Mouse (Mus musculus) adrenal gland, postnatal 10 days (tissue): ENCODE measurements around the gene Zfp867. TPM values are rescaled to one million over a fixed set of nuclear protein-coding genes. Genes with fewer than 3 reads are reported as not detected.

Experiments
- DNase-seq: peaks from one replicate; pipeline ENCODE4 v3.0.0; 2021; ENCODE audit warnings: mixed read lengths
- long read RNA-seq, 2 experiments: library from polyadenylated mRNA; stranded (forward); transcript quantifications; one replicate each; pipeline ENCODE4 v2.0.0; 2021
- total RNA-seq, 2 experiments: library from RNA; stranded (reverse); gene quantifications; 2 replicates each; pipeline ENCODE4 v1.2.3; 2021

Zfp867 gene
- 1 to 10 TPM; 3.9 to 6.4 TPM for total RNA-seq
- long read RNA-seq, experiment 1, transcript Zfp867-201 (4 exons, 3,412 nt), result major isoform, 6 of 8 reads
- long read RNA-seq, experiment 1, partial matches to known transcripts, result 0 of 8 reads
- long read RNA-seq, experiment 1, other reads (novel, unspliced or antisense), result 2 of 8 reads
- long read RNA-seq, experiment 2, partial matches to known transcripts, result 0 of 6 reads
- long read RNA-seq, experiment 2, other reads (novel, unspliced or antisense), result 3 of 6 reads

- peak; percentile 94 for DNase-seq
Measured at GRCm38 (mm10) chr11:59472326-59472677, at the start of gene Zfp867. Zfp867 (minus strand) TSS chr11:59472474.

- no peak for DNase-seq
Measured at GRCm38 (mm10) chr11:59519741-59520495, 47.6 kb upstream of the Zfp867 start.

- no peak for DNase-seq
Measured at GRCm38 (mm10) chr11:59518226-59518625, 46.0 kb upstream of the Zfp867 start.

- DNase-seq, result no peak
Measured at GRCm38 (mm10) chr11:59517441-59517840, 45.2 kb upstream of the Zfp867 start.

GRCm38 (mm10) chr11:59514789-59515188 lies 42.5 kb upstream of the Zfp867 start:
- no peak for DNase-seq

GRCm38 (mm10) chr11:59514381-59514780 lies 42.1 kb upstream of the Zfp867 start:
- no peak for DNase-seq

- DNase-seq, result no peak
Measured at GRCm38 (mm10) chr11:59513556-59513955, 41.3 kb upstream of the Zfp867 start.

- no peak for DNase-seq
Measured at GRCm38 (mm10) chr11:59512733-59513132, 40.5 kb upstream of the Zfp867 start.

- no peak for DNase-seq
Measured at GRCm38 (mm10) chr11:59511558-59511957, 39.3 kb upstream of the Zfp867 start.

- no peak for DNase-seq
Measured at GRCm38 (mm10) chr11:59506713-59507074, 34.4 kb upstream of the Zfp867 start.

- peak; percentile 93 for DNase-seq
Measured at GRCm38 (mm10) chr11:59505839-59506712, 33.8 kb upstream of the Zfp867 start.

- peak; percentile 69 for DNase-seq
Measured at GRCm38 (mm10) chr11:59505351-59505838, 33.1 kb upstream of the Zfp867 start.

- DNase-seq, result no peak
Measured at GRCm38 (mm10) chr11:59501978-59502700, 29.9 kb upstream of the Zfp867 start.

GRCm38 (mm10) chr11:59497747-59498146 lies 25.5 kb upstream of the Zfp867 start:
- no peak for DNase-seq

GRCm38 (mm10) chr11:59496672-59497310 lies 24.5 kb upstream of the Zfp867 start:
- DNase-seq, result no peak

GRCm38 (mm10) chr11:59486222-59486621 lies 13.9 kb upstream of the Zfp867 start:
- DNase-seq, result no peak

- DNase-seq, result peak; percentile 51
Measured at GRCm38 (mm10) chr11:59485641-59486040, 13.4 kb upstream of the Zfp867 start.

GRCm38 (mm10) chr11:59483212-59483611 lies 10.9 kb upstream of the Zfp867 start:
- DNase-seq, result peak; percentile 67

- DNase-seq, result no peak
Measured at GRCm38 (mm10) chr11:59477240-59477639, 5.0 kb upstream of the Zfp867 start.

- no peak for DNase-seq
Measured at GRCm38 (mm10) chr11:59471413-59472325, 605 bp downstream of the Zfp867 start.
